Mouse (Mus musculus) spleen, adult 2 months (tissue): ENCODE measurements around the gene Cpeb1.

ENCODE experiments used
- CTCF ChIP-seq: fragments of 200-500 bp; IDR thresholded peaks from 2 replicates; pipeline ENCODE4 v1.5.1; 2011; ENCODE audit warnings: mild to moderate bottlenecking, inconsistent platforms; ENCODE audit not compliant: insufficient read depth, insufficient read length, insufficient replicate concordance; ENCODE audit errors: extremely low read depth
- POLR2A ChIP-seq: fragments of 200-500 bp; IDR thresholded peaks from 2 replicates; pipeline ENCODE4 v1.6.1; 2011; ENCODE audit warnings: low read depth, low read length, inconsistent platforms

DNA sequence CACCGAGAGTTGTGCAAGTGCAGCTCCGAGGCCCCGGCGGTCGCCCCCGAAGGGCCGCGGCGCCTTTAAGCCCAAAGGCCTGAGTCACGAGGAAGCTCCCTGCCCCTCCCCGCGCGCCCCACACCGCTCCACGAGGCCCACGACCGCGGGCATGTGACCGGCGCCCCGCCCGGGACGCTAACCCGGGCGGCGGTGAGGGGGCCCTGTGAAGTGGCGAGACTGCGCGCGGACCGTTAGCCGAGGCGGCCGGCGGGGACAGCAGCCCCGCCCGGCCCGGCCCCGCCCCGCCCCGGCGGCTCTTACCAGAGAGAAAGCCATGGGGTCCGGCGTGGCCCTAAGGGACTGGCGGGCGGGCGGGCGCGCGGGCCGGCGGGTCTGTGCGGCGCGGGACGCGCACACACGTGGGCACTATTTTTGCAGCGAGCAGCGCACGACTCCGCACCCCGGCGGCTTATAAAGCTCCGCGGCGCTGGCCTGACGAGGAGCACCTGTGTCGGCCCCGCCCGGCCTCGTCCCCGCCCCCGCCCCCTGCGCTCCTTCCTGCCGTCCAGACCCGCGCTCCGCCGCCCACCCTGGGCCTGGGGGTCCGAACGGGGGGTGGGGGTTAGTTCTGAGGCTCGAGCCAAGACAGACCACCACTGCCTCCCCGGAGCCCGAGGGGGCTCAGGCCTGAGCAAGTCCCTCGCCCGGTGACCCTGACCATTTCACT, 780 bp downstream of the Cpeb1 start:
- no peak for TF ChIP-seq CTCF
- no peak for TF ChIP-seq POLR2A
